Mouse (Mus musculus): Measurements from ENCODE around the gene Ehf. TPM values are rescaled to one million over a fixed set of nuclear protein-coding genes. Genes with fewer than 3 reads are reported as not detected.

Ehf gene
- polyA plus RNA-seq, 1 experiment from 2014 or later: 0.14 TPM

- H3K4me3 ChIP-seq (replicated peaks): no peak overlapping the region
- WGBS: 53% methylated on average over 1 of the region's 1 CpGs
- H3K36me3 ChIP-seq: no peaks in the 10 kb centered on the region
- ATAC-seq (ENCODE audit: insufficient number of reproducible peaks, insufficient read depth, low FRiP score, low TSS enrichment, low read depth): no peak
- H3K9ac ChIP-seq (replicated peaks): no peak overlapping the region
- no peaks in the 10 kb centered on the region for H3K4me1 ChIP-seq (replicated peaks)
- 0 out of 2 replicates have a peak, but pooled peaks cover 2% of the 10 kb centered on the region for H3K27me3 ChIP-seq
- H3K4me2 ChIP-seq: no peak overlapping the region
- H3K9me3 ChIP-seq: no peaks in the 10 kb centered on the region
- no peak overlapping the region for H3K27ac ChIP-seq
These were observed 24.6 kb downstream of the Ehf start for GRCm38 (mm10) chr2:103278476-103278875.

GRCm38 (mm10) chr2:103277794-103278193 lies 25.3 kb downstream of the Ehf start:
- Histone ChIP-seq H3K27ac (no peak overlapping the region), H3K4me3 (replicated peaks) (no peak overlapping the region), H3K9me3 (no peaks in the 10 kb centered on the region), H3K9ac (replicated peaks) (no peak overlapping the region), H3K4me1 (replicated peaks) (no peaks in the 10 kb centered on the region), H3K36me3 (no peaks in the 10 kb centered on the region), H3K4me2 (no peak overlapping the region), H3K27me3 (no peaks in the 10 kb centered on the region)
- ATAC-seq (ENCODE audit: insufficient number of reproducible peaks, insufficient read depth, low FRiP score, low TSS enrichment, low read depth): no peak
- 77% methylated on average over 1 of the region's 1 CpGs for WGBS

GRCm38 (mm10) chr2:103275316-103275960 lies 27.6 kb downstream of the Ehf start:
- H3K9ac ChIP-seq (replicated peaks): no peak overlapping the region
- no peaks in the 10 kb centered on the region for H3K36me3 ChIP-seq
- H3K4me2 ChIP-seq: no peak overlapping the region
- no peak overlapping the region for H3K27ac ChIP-seq
- no peak overlapping the region for H3K4me3 ChIP-seq (replicated peaks)
- 88% methylated on average over 6 of the region's 6 CpGs for WGBS
- H3K27me3 ChIP-seq: no peaks in the 10 kb centered on the region
- no peak for ATAC-seq (ENCODE audit: insufficient number of reproducible peaks, insufficient read depth, low FRiP score, low TSS enrichment, low read depth)
- H3K9me3 ChIP-seq: no peaks in the 10 kb centered on the region
- H3K4me1 ChIP-seq (replicated peaks): no peaks in the 10 kb centered on the region

GRCm38 (mm10) chr2:103274803-103275202 lies 28.3 kb downstream of the Ehf start:
- 89% methylated on average over 2 of the region's 2 CpGs for WGBS
- H3K27ac ChIP-seq: no peak overlapping the region
- H3K36me3 ChIP-seq: no peaks in the 10 kb centered on the region
- H3K9ac ChIP-seq (replicated peaks): no peak overlapping the region
- no peaks in the 10 kb centered on the region for H3K4me1 ChIP-seq (replicated peaks)
- H3K4me2 ChIP-seq: no peak overlapping the region
- H3K9me3 ChIP-seq: no peaks in the 10 kb centered on the region
- no peak for ATAC-seq (ENCODE audit: insufficient number of reproducible peaks, insufficient read depth, low FRiP score, low TSS enrichment, low read depth)
- H3K27me3 ChIP-seq: no peaks in the 10 kb centered on the region
- H3K4me3 ChIP-seq (replicated peaks): no peak overlapping the region

- 83% methylated on average over 1 of the region's 1 CpGs for WGBS
- H3K27me3 ChIP-seq: no peaks in the 10 kb centered on the region
- no peak overlapping the region for H3K4me2 ChIP-seq
- no peaks in the 10 kb centered on the region for H3K4me1 ChIP-seq (replicated peaks)
- no peak overlapping the region for H3K9ac ChIP-seq (replicated peaks)
- ATAC-seq (ENCODE audit: insufficient number of reproducible peaks, insufficient read depth, low FRiP score, low TSS enrichment, low read depth): no peak
- H3K9me3 ChIP-seq: no peaks in the 10 kb centered on the region
- H3K36me3 ChIP-seq: no peaks in the 10 kb centered on the region
- no peak overlapping the region for H3K27ac ChIP-seq
- H3K4me3 ChIP-seq (replicated peaks): no peak overlapping the region
These were observed 28.8 kb downstream of the Ehf start for GRCm38 (mm10) chr2:103274270-103274669.

- Histone ChIP-seq H3K27me3 (no peaks in the 10 kb centered on the region), H3K4me2 (no peak overlapping the region), H3K27ac (no peak overlapping the region), H3K4me3 (replicated peaks) (no peak overlapping the region), H3K36me3 (no peaks in the 10 kb centered on the region), H3K9ac (replicated peaks) (no peak overlapping the region), H3K4me1 (replicated peaks) (no peaks in the 10 kb centered on the region), H3K9me3 (no peaks in the 10 kb centered on the region)
- 91% methylated on average over 8 of the region's 8 CpGs for WGBS
- ATAC-seq (ENCODE audit: insufficient number of reproducible peaks, insufficient read depth, low FRiP score, low TSS enrichment, low read depth): no peak
These were observed 31.6 kb downstream of the Ehf start for GRCm38 (mm10) chr2:103271481-103271880.

- WGBS: 75% methylated on average over 5 of the region's 5 CpGs
- no peak for ATAC-seq (ENCODE audit: insufficient number of reproducible peaks, insufficient read depth, low FRiP score, low TSS enrichment, low read depth)
These were observed 32.4 kb downstream of the Ehf start for GRCm38 (mm10) chr2:103270556-103271160.

GRCm38 (mm10) chr2:103239086-103239485 lies 64.0 kb downstream of the Ehf start:
- Histone ChIP-seq H3K9ac (replicated peaks) (no peak overlapping the region), H3K4me1 (replicated peaks) (no peaks in the 10 kb centered on the region), H3K36me3 (no peaks in the 10 kb centered on the region), H3K9me3 (no peaks in the 10 kb centered on the region), H3K4me2 (no peak overlapping the region), H3K4me3 (replicated peaks) (no peak overlapping the region), H3K27ac (no peak overlapping the region), H3K27me3 (no peaks in the 10 kb centered on the region)
- ATAC-seq (ENCODE audit: insufficient number of reproducible peaks, insufficient read depth, low FRiP score, low TSS enrichment, low read depth): no peak
- 85% methylated on average over 4 of the region's 4 CpGs for WGBS

More at GRCm38 (mm10) chr2:103270556-103271160, 32.4 kb downstream of the Ehf start:
- Histone ChIP-seq H3K4me1 (replicated peaks) (no peaks in the 10 kb centered on the region), H3K4me2 (no peak overlapping the region), H3K36me3 (no peaks in the 10 kb centered on the region), H3K27me3 (no peaks in the 10 kb centered on the region), H3K9me3 (no peaks in the 10 kb centered on the region), H3K4me3 (replicated peaks) (no peak overlapping the region), H3K27ac (no peak overlapping the region), H3K9ac (replicated peaks) (no peak overlapping the region)

GRCm38 (mm10) chr2:103226781-103227180 lies 76.3 kb downstream of the Ehf start:
- no peaks in the 10 kb centered on the region for H3K9me3 ChIP-seq
- no peaks in the 10 kb centered on the region for H3K27me3 ChIP-seq
- no peak overlapping the region for H3K27ac ChIP-seq
- no peak overlapping the region for H3K4me3 ChIP-seq (replicated peaks)
- no peak overlapping the region for H3K9ac ChIP-seq (replicated peaks)
- H3K4me1 ChIP-seq (replicated peaks): no peaks in the 10 kb centered on the region
- WGBS: 92% methylated on average over 2 of the region's 2 CpGs
- H3K4me2 ChIP-seq: no peak overlapping the region
- H3K36me3 ChIP-seq: no peaks in the 10 kb centered on the region
- no peak for ATAC-seq (ENCODE audit: insufficient number of reproducible peaks, insufficient read depth, low FRiP score, low TSS enrichment, low read depth)

GRCm38 (mm10) chr2:103220871-103221270 lies 82.2 kb downstream of the Ehf start:
- no peak overlapping the region for H3K4me3 ChIP-seq (replicated peaks)
- no peaks in the 10 kb centered on the region for H3K27me3 ChIP-seq
- no peaks in the 10 kb centered on the region for H3K36me3 ChIP-seq
- H3K4me2 ChIP-seq: no peak overlapping the region
- H3K9me3 ChIP-seq: no peaks in the 10 kb centered on the region
- ATAC-seq (ENCODE audit: insufficient number of reproducible peaks, insufficient read depth, low FRiP score, low TSS enrichment, low read depth): no peak
- H3K4me1 ChIP-seq (replicated peaks): no peaks in the 10 kb centered on the region
- no peak overlapping the region for H3K27ac ChIP-seq
- H3K9ac ChIP-seq (replicated peaks): no peak overlapping the region
- 75% methylated on average over 2 of the region's 2 CpGs for WGBS

- Histone ChIP-seq H3K27me3 (no peaks in the 10 kb centered on the region), H3K9ac (replicated peaks) (no peak overlapping the region), H3K4me2 (no peak overlapping the region), H3K9me3 (no peaks in the 10 kb centered on the region), H3K4me3 (replicated peaks) (no peak overlapping the region), H3K27ac (no peak overlapping the region), H3K36me3 (no peaks in the 10 kb centered on the region), H3K4me1 (replicated peaks) (no peaks in the 10 kb centered on the region)
- ATAC-seq (ENCODE audit: insufficient number of reproducible peaks, insufficient read depth, low FRiP score, low TSS enrichment, low read depth): no peak
- 90% methylated on average over 4 of the region's 4 CpGs for WGBS
These were observed 84.8 kb downstream of the Ehf start for GRCm38 (mm10) chr2:103218323-103218722.

GRCm38 (mm10) chr2:103215801-103216200 lies 87.3 kb downstream of the Ehf start:
- no peak overlapping the region for H3K4me3 ChIP-seq (replicated peaks)
- no peak for ATAC-seq (ENCODE audit: insufficient number of reproducible peaks, insufficient read depth, low FRiP score, low TSS enrichment, low read depth)
- H3K9ac ChIP-seq (replicated peaks): no peak overlapping the region
- H3K27me3 ChIP-seq: no peaks in the 10 kb centered on the region
- WGBS: 86% methylated on average over 4 of the region's 4 CpGs
- H3K27ac ChIP-seq: no peak overlapping the region
- H3K36me3 ChIP-seq: no peaks in the 10 kb centered on the region
- no peak overlapping the region for H3K4me2 ChIP-seq
- no peaks in the 10 kb centered on the region for H3K9me3 ChIP-seq
- H3K4me1 ChIP-seq (replicated peaks): no peaks in the 10 kb centered on the region

All from limb, embryonic 12.5 days (tissue).